Mouse (Mus musculus) kidney, adult 2 months (tissue): ENCODE results near the gene Morc2a.

Experiments used
- CTCF ChIP-seq: fragments of 200-500 bp; conservative IDR thresholded peaks from 2 replicates; pipeline ENCODE4 v1.5.1; 2011; ENCODE audit warnings: low read depth, mild to moderate bottlenecking, control low read depth, low read length, moderate library complexity, mixed read lengths; ENCODE audit not compliant: insufficient read depth, insufficient read length
- POLR2A ChIP-seq: fragments of 200-500 bp; IDR thresholded peaks from one replicate; pipeline ENCODE4 v1.6.1; 2011; ENCODE audit warnings: low read depth, low read length, control low read depth

GRCm38 (mm10) chr11:3707057-3707456, 58.1 kb downstream of the Morc2a start:
- no peak for TF ChIP-seq CTCF
- no peak for TF ChIP-seq POLR2A
